Mouse (Mus musculus) hindbrain, embryonic 12.5 days (tissue): ENCODE results near the gene Dab1. TPM values are rescaled to one million over a fixed set of nuclear protein-coding genes. Genes with fewer than 3 reads are reported as not detected.

ENCODE experiments used
- ATAC-seq: fragments of 200-750 bp; cut with Nextera tagmentation; 2 replicates; pipeline ENCODE4 v1.8.0; 2017; ENCODE audit warnings: moderate TSS enrichment; ENCODE audit not compliant: low FRiP score
- H3K27ac ChIP-seq: fragments of 300-500 bp; sonication (generic); 2 replicates; pipeline ENCODE4 v1.5.1; 2016; ENCODE audit warnings: mild to moderate bottlenecking
- H3K27me3 ChIP-seq: fragments of 300-500 bp; sonication (generic); 2 replicates; pipeline ENCODE4 v1.6.1; 2016; ENCODE audit warnings: mild to moderate bottlenecking
- H3K36me3 ChIP-seq: fragments of 300-500 bp; sonication (generic); 2 replicates; pipeline ENCODE4 v1.6.1; 2016; ENCODE audit warnings: mild to moderate bottlenecking
- H3K4me1 ChIP-seq: fragments of 300-500 bp; sonication (generic); 2 replicates; pipeline ENCODE4 v1.6.1; 2016
- H3K4me2 ChIP-seq: fragments of 300-500 bp; sonication (generic); replicated peaks from 2 replicates; pipeline ENCODE4 v1.6.1; 2016; ENCODE audit warnings: mild to moderate bottlenecking
- H3K4me3 ChIP-seq: fragments of 300-500 bp; sonication (generic); 2 replicates; pipeline ENCODE4 v1.5.1; 2016; ENCODE audit warnings: mild to moderate bottlenecking
- H3K9ac ChIP-seq: fragments of 300-500 bp; sonication (generic); 2 replicates; pipeline ENCODE4 v1.6.1; 2016; ENCODE audit warnings: mild to moderate bottlenecking, moderate library complexity
- H3K9me3 ChIP-seq: fragments of 300-500 bp; sonication (generic); replicated peaks from 2 replicates; pipeline ENCODE4 v1.6.1; 2016; ENCODE audit warnings: mild to moderate bottlenecking
- WGBS: fragments of 180-500 bp; shearing (Covaris S2); methylation state at CpG from one replicate; pipeline ENCODE4 v1.1.7; 2016; 5-methylcytosine and 5-hydroxymethylcytosine counted together
- polyA plus RNA-seq: library from polyadenylated mRNA; unstranded; fragments of >200 nt; fragmentation: Nextera tagmentation; extraction: Ambion mirVana; gene quantifications from 2 replicates; pipeline ENCODE4 v1.2.1, GENCODE M21; 2016

The Dab1 gene
- polyA plus RNA-seq, 1 experiment from 2014 or later, result 77.0 TPM

- Histone ChIP-seq H3K4me3 (no peak overlapping the region), H3K9ac (no peak overlapping the region), H3K27ac (no peak overlapping the region), H3K36me3 (no peaks in the 10 kb centered on the region), H3K27me3 (no peaks in the 10 kb centered on the region), H3K4me2 (no peak overlapping the region), H3K4me1 (peaks cover 12% of the 10 kb centered on the region), H3K9me3 (no peaks in the 10 kb centered on the region)
- no peak for ATAC-seq
- 82% methylated on average over 5 of the region's 5 CpGs for WGBS
Observed at GRCm38 (mm10) chr4:104579946-104580544, 960.9 kb downstream of the Dab1 start.

- H3K27me3 ChIP-seq, result no peaks in the 10 kb centered on the region
- H3K4me2 ChIP-seq, result no peak overlapping the region
- no peak for ATAC-seq
- H3K4me1 ChIP-seq, result peaks cover 12% of the 10 kb centered on the region
- no peaks in the 10 kb centered on the region for H3K36me3 ChIP-seq
- no peak overlapping the region for H3K9ac ChIP-seq
- WGBS, result 43% methylated on average over 5 of the region's 5 CpGs
- no peaks in the 10 kb centered on the region for H3K9me3 ChIP-seq
- no peak overlapping the region for H3K4me3 ChIP-seq
- no peak overlapping the region for H3K27ac ChIP-seq
Observed at GRCm38 (mm10) chr4:104582726-104583125, 963.6 kb downstream of the Dab1 start.

DNA sequence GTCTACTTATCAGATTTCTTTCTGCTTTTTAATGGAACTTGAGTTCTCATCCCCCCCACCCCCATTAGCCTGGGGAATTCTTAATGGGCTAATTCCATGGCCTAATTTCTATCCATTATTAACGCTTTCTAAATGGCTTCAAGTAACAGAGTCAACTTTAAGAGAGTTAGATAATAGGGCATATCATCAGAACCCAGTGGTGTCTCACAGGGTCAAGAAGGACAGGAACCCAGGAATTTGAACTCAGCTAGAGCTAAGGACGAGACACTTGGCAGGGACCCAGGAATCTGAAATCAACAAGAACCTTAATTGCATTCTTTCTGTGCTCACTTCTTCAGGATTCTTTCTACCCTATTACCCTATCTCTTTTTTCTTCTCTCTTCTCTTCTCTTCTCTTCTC is 968.7 kb downstream of the Dab1 start:
- Histone ChIP-seq H3K4me2 (no peak overlapping the region), H3K4me1 (peaks cover 12% of the 10 kb centered on the region), H3K9me3 (no peaks in the 10 kb centered on the region), H3K27me3 (no peaks in the 10 kb centered on the region), H3K36me3 (no peaks in the 10 kb centered on the region), H3K27ac (no peak overlapping the region), H3K9ac (no peak overlapping the region), H3K4me3 (no peak overlapping the region)
- no peak for ATAC-seq
- WGBS, result 64% methylated on average over 2 of the region's 2 CpGs

DNA sequence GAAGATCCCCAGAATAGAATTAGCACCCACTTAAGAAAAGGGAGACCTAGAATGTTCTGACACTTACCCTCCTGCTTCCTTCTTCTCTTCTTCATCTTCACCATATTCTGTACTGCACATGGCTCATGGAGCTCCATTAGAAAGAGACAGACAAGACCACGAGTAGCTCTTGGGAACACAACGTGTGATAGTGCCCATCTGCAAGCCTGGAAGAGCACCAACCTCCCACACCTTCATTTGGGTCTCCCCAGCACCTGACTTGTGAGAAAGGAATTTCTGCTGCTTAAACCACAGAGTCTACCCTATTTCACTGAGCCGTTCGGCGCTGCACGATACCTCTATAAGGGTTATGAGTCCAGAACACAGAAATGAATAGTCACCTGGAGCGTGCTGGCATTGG is 977.8 kb downstream of the Dab1 start:
- H3K9me3 ChIP-seq, result no peaks in the 10 kb centered on the region
- H3K4me1 ChIP-seq, result peaks cover 7% of the 10 kb centered on the region; the same call in 1 of the 2 replicates
- no peak overlapping the region for H3K4me2 ChIP-seq
- 95% methylated on average over 7 of the region's 7 CpGs for WGBS
- no peak overlapping the region for H3K9ac ChIP-seq
- H3K4me3 ChIP-seq, result no peak overlapping the region
- ATAC-seq, result no peak
- no peaks in the 10 kb centered on the region for H3K27me3 ChIP-seq
- H3K27ac ChIP-seq, result no peak overlapping the region
- H3K36me3 ChIP-seq, result no peaks in the 10 kb centered on the region

- 70% methylated on average over 6 of the region's 6 CpGs for WGBS
Observed at GRCm38 (mm10) chr4:104597490-104598465, 978.6 kb downstream of the Dab1 start.

DNA sequence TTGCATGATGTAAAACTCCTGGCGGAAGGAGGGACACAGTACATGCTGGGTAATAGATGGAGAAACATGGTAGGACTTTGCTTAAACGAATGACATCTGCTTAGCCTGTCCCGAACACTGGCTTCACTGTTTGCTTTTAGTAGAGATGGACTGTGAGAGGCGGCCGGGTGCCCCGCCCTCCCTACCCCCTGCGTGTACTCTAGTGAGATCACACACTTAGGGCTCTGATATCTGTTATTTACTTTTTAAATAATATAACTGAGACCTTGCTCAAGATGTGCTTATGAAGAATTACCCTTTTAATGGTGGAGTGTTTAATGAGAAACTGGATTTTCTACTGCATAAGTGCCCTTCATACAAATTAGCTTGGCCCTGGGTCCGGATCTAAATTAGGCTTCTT is 983.6 kb downstream of the Dab1 start:
- 80% methylated on average over 8 of the region's 8 CpGs for WGBS
- no peak for ATAC-seq

More at GRCm38 (mm10) chr4:104597490-104598465, 978.6 kb downstream of the Dab1 start:
- ATAC-seq, result no peak
- Histone ChIP-seq H3K4me1 (peaks cover 6% of the 10 kb centered on the region; the same call in 1 of the 2 replicates), H3K36me3 (no peaks in the 10 kb centered on the region), H3K9me3 (no peaks in the 10 kb centered on the region), H3K27ac (no peak overlapping the region), H3K9ac (no peak overlapping the region), H3K4me3 (no peak overlapping the region), H3K4me2 (no peak overlapping the region), H3K27me3 (no peaks in the 10 kb centered on the region)

DNA sequence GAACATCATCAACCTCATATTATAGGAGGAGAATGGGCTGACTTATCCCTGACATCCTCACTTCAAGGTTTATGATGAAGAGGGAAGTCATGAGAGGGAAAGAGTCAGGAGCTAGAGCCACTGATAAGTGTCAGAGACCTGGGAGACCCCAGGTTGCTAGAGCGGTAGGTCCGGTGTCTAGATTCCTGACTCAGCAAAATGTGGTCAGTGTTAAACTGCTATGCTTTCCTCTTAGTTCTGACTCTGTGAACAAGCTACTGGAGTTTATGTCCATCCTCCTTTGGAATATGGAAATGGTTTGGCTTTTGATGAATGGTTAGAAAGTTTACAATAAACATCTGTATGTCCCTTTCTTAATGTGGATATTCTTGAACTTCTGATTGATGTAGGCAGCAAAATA is 985.1 kb downstream of the Dab1 start:
- Histone ChIP-seq H3K4me3 (no peak overlapping the region), H3K27me3 (no peaks in the 10 kb centered on the region), H3K27ac (no peak overlapping the region), H3K36me3 (no peaks in the 10 kb centered on the region), H3K4me2 (no peak overlapping the region), H3K4me1 (peaks cover 9% of the 10 kb centered on the region), H3K9ac (no peak overlapping the region), H3K9me3 (no peaks in the 10 kb centered on the region)
- 92% methylated on average over 2 of the region's 2 CpGs for WGBS
- ATAC-seq, result no peak

More for the DNA sequence above, 983.6 kb downstream of the Dab1 start:
- H3K4me1 ChIP-seq, result peaks cover 9% of the 10 kb centered on the region
- H3K27me3 ChIP-seq, result no peaks in the 10 kb centered on the region
- H3K4me3 ChIP-seq, result no peak overlapping the region
- no peaks in the 10 kb centered on the region for H3K9me3 ChIP-seq
- H3K27ac ChIP-seq, result no peak overlapping the region
- no peaks in the 10 kb centered on the region for H3K36me3 ChIP-seq
- no peak overlapping the region for H3K4me2 ChIP-seq
- no peak overlapping the region for H3K9ac ChIP-seq

GRCm38 (mm10) chr4:104606881-104607280 is 987.7 kb downstream of the Dab1 start:
- no peaks in the 10 kb centered on the region for H3K27me3 ChIP-seq
- peaks cover 9% of the 10 kb centered on the region for H3K4me1 ChIP-seq
- H3K4me3 ChIP-seq, result no peak overlapping the region
- no peaks in the 10 kb centered on the region for H3K9me3 ChIP-seq
- no peaks in the 10 kb centered on the region for H3K36me3 ChIP-seq
- H3K27ac ChIP-seq, result peak overlapping the region; percentile 49
- no peak overlapping the region for H3K9ac ChIP-seq
- no peak overlapping the region for H3K4me2 ChIP-seq
- 29% methylated on average over 8 of the region's 8 CpGs for WGBS
- peak; percentile 56; the same call in 1 of the 2 replicates for ATAC-seq

GRCm38 (mm10) chr4:104607636-104608035 is 988.5 kb downstream of the Dab1 start:
- H3K9ac ChIP-seq, result no peak overlapping the region
- peak overlapping the region; percentile 49; the same call in 1 of the 2 replicates for H3K27ac ChIP-seq
- no peak for ATAC-seq

DNA sequence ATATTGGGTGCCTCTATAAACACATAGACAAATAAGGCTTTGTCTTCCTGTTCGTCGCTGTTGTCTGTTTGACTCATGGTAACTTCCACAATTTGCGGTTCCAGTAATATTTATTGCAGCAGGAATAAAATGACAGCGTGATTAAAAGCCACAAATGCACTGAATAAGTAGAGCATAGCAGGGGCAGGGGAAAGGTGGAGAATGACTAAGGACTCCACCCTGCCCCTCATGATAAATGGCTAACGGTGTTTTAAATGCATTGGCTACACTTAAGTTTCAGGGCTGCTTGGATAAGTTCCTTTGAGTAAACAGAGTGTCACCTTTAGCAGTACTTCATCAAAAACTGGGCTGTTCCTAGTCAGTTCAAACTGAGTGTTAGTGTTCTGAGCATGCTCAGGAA is 1000.3 kb downstream of the Dab1 start:
- Histone ChIP-seq H3K27ac (no peak overlapping the region), H3K4me1 (no peaks in the 10 kb centered on the region), H3K4me3 (no peak overlapping the region), H3K9me3 (no peaks in the 10 kb centered on the region), H3K27me3 (no peaks in the 10 kb centered on the region), H3K36me3 (no peaks in the 10 kb centered on the region), H3K9ac (no peak overlapping the region), H3K4me2 (no peak overlapping the region)
- no peak for ATAC-seq
- 84% methylated on average over 5 of the region's 5 CpGs for WGBS

More at GRCm38 (mm10) chr4:104607636-104608035, 988.5 kb downstream of the Dab1 start:
- WGBS, result 62% methylated on average over 5 of the region's 5 CpGs
- Histone ChIP-seq H3K4me1 (peaks cover 9% of the 10 kb centered on the region), H3K27me3 (no peaks in the 10 kb centered on the region), H3K4me2 (no peak overlapping the region), H3K4me3 (no peak overlapping the region), H3K36me3 (no peaks in the 10 kb centered on the region), H3K9me3 (no peaks in the 10 kb centered on the region)

- Histone ChIP-seq H3K9me3 (0 out of 2 replicates have a peak, but pooled peaks cover 3% of the 10 kb centered on the region), H3K9ac (no peak overlapping the region), H3K36me3 (no peaks in the 10 kb centered on the region), H3K27me3 (no peaks in the 10 kb centered on the region), H3K4me2 (no peak overlapping the region), H3K27ac (no peak overlapping the region), H3K4me1 (no peaks in the 10 kb centered on the region), H3K4me3 (no peak overlapping the region)
- 87% methylated on average over 8 of the region's 8 CpGs for WGBS
- no peak for ATAC-seq
Observed at GRCm38 (mm10) chr4:104625316-104625715, 1006.2 kb downstream of the Dab1 start.

GRCm38 (mm10) chr4:104628708-104629107 is 1009.5 kb downstream of the Dab1 start:
- Histone ChIP-seq H3K9ac (no peak overlapping the region), H3K27me3 (no peaks in the 10 kb centered on the region), H3K4me2 (no peak overlapping the region), H3K36me3 (no peaks in the 10 kb centered on the region), H3K4me1 (no peaks in the 10 kb centered on the region), H3K27ac (no peak overlapping the region), H3K4me3 (no peak overlapping the region), H3K9me3 (0 out of 2 replicates have a peak, but pooled peaks cover 3% of the 10 kb centered on the region)
- ATAC-seq, result no peak
- WGBS, result 82% methylated on average over 7 of the region's 7 CpGs
